Mouse (Mus musculus) liver, adult 2 months (tissue): ENCODE results near the gene Nrcam.

Source experiments
- CTCF ChIP-seq: fragments of 200-500 bp; IDR thresholded peaks from 2 replicates; pipeline ENCODE4 v1.5.1; 2011; ENCODE audit warnings: low read depth, low read length, control low read depth
- POLR2A ChIP-seq: fragments of 200-500 bp; IDR thresholded peaks from 2 replicates; pipeline ENCODE4 v1.6.1; 2011; ENCODE audit warnings: low read length, control low read depth; ENCODE audit not compliant: insufficient read depth; ENCODE audit errors: extremely low read depth

DNA sequence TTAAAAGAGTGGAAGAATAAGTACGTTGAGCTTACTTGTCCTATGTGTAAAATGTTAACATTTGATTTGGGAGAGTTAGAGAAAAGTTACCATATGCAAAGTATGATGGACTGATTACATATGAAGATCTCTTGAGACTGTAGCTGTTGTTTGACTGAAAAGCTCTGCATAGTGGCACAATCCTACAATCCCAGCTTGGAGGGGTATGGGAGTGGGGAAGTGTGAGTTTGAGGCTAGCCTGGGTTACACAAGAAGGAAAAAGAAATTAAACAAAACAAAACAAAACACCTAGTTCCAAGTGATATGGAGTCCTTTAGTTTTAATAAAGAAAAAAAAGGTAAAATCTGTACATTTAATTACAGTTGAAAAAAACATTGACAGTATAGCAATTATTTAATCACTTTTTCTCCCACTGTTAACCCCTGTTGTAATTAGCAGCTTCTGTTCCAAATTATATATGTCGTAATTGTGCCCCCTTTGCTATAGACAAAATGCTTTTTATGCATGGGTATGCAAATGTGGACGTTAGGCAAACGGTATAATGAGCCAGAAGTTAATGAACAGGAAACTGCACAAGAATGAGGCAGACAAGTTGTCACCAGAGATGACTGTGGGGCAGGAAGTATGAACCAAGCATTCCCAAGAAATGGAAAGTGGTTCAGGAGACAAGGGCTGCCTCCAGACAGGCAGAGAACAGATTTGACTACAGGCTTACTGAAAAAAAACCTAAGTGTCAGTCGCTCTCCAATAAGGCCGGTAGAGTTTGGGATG is 150.8 kb downstream of the Nrcam start:
- TF ChIP-seq CTCF: no peak
- TF ChIP-seq POLR2A: no peak
